Mouse (Mus musculus) embryo, embryonic 10.5 days (tissue): ENCODE data around the gene Abcb7.
A peak's percentile ranks its signal among the peaks of the same experiment; 100 is the strongest.
"Not testable (repeated sequence)": the region's sequence is repeated elsewhere in the genome, so short reads cannot be mapped to it uniquely, and the experiment has no call there.

Experiments used
- DNase-seq: peaks from one replicate; pipeline ENCODE4 v3.0.0-alpha.2; 2015; ENCODE audit warnings: low spot score

Abcb7 gene

DNA sequence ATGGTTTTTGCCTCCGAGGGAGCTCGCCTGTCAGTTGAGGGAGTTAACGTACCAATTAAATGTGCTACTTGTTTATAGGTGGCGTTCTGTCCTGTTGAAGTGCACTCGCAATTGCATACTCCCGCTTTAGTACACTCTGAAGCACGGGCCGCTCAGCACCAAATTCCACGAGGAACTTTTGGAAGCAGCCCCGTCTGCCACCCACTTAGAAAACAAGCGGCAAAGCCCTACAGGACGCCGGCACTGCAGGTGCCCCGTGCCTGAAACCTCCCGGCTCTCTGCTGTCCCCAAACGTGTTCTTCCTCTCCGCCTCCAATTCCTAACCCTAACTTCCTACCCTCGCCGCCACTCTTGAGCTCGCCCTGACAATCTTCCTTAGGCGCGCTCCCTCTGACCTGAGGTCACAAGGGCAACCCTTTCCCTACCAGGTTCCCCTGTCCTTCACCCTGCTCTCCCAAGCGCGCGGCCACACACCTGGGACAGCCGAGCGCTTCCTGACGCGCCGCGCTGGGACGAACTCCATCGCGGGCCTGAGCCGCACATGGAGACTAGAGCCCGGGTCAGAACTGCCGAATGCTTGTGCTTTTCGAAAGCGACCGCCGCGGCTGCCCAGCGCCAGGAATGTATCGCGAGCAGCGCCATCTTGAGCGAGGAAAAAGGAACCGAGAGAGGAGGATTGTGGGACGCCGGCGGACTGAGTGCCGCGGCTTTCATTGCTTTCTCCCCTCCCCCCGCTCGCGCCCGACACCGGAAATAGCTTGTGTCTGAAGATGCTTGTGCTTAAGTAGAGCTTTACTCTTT is at the start of gene Abcb7:
Abcb7 (minus strand) TSS at position 674 of the 801 bp plus-strand sequence.
- peak; percentile 88 for DNase-seq

GRCm38 (mm10) chrX:104461755-104462154 is 48.1 kb upstream of the Abcb7 start:
- DNase-seq = no peak

DNA sequence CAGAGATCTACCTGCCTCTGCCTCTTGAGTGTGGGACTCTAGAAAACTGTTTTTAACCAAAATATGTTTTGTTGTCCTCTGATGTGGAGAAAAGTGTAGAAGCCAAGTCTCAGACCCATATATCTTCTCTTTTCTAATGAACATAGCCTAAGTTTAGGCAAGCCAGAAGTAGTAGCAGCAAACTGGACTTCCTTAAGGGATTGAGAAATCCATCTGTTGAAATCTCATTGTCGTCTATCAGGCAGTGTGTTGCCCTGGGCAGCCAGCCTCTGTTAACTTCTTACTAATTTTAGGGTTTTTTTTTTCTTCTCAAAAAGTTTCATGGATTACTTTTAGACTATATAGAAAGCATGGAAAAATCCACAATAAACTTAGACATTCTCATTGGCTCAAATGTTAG is 38.8 kb upstream of the Abcb7 start:
- no peak for DNase-seq

GRCm38 (mm10) chrX:104433456-104433855 is 19.8 kb upstream of the Abcb7 start:
- DNase-seq = no peak

DNA sequence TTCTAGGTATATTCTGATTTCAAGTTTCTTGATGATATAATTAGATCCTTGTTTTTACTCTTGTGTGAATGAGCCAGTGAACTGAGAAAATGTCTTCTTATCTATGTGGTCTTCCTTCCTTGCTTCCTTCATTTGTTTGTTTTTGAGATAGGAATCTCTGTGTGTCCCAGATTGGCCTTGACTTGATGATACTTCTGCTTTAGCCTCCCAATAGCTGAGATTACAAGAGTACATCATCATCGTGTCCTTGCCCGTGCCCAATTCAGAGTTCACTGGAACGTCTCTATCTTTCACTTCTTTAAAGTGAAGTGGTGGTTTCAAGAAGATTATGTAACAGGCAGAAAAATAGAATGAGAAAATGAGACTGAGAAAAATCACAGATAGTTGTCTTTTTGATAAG is 14.5 kb upstream of the Abcb7 start:
- DNase-seq = no peak

- DNase-seq = no peak
These were observed 339 bp upstream of the Abcb7 start for GRCm38 (mm10) chrX:104413995-104414394.

- DNase-seq = no peak
These were observed 5.5 kb downstream of the Abcb7 start for GRCm38 (mm10) chrX:104408137-104408536.

GRCm38 (mm10) chrX:104402463-104402862 is 11.2 kb downstream of the Abcb7 start:
- DNase-seq = no peak

- no peak for DNase-seq
These were observed 12.5 kb downstream of the Abcb7 start for GRCm38 (mm10) chrX:104401134-104401533.

DNA sequence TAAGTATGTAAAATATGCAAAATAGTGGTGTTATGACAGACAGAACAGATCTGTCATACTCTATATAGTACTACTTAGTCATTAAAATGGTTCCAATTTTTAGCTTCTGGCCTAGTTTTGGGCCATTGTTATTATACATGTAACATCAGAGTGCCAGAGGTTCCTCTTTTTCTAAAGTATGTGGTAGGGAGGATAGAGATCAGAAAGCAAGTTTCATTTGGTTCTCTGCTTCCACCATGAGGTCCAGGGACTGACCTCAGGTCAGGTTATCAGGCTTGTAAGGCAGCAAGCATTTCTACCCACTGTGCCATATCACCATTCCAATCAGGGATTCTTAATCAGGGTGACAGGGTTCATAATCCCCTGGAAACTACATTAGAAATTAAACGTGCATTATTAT is 16.1 kb downstream of the Abcb7 start:
- no peak for DNase-seq

DNA sequence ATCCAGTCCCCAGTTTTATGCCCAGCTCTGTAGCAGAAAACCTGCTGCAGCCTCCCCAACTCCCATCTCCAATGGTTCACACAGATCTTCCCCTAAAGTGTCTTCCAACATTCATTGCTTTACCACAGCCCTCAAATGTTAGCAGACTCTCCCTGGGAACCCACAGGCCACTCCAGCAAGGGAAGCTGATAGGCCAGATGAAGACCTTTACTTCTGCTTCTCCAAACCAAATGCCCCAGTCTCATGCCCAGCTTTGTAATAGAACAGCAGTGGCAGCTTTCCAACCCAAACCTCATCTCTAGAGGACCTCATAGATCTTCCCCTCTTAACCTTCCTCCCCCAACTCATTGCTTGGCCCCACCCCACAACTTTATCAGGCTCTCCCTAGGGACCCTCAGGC is 54.0 kb downstream of the Abcb7 start:
- DNase-seq = no peak

DNA sequence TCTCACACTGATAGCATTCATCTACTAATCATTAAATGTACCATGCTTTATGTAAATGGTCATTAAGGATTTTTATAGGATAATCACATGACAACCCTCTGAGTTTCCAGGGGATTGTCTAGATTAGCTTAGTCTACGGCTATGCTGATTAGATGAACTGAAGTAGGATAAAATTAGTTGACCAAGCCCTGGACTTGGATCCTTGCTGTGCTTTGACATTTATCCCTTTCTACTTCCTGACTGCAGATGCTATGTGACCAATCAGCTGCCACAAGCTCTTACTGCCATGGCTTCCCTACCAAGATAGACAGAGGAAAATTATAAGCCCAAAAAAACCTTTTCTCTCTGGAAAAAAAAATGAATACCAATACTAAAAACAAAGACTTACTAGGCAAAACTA is 57.8 kb downstream of the Abcb7 start:
- DNase-seq = no peak

DNA sequence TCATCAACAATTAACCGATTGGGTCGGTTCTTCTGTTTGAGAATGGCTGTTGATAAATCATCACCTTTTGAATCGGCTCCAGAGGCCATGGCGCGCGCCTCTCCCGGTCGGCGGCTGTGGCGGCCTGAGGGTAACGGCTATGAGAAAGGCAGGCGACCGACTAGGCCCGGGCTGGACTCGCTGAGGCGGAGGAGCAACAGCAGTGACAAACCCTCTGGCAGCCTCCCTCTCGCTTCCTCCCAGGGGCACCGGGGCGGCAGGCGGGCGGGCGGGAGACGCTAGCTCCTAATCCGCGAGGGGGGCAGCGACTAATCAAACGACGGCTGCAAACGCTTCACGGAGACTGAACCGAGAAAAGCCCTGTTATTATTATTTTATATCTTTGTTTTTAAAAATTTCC is 65.5 kb downstream of the Abcb7 start:
- DNase-seq = not testable (repeated sequence)

DNA sequence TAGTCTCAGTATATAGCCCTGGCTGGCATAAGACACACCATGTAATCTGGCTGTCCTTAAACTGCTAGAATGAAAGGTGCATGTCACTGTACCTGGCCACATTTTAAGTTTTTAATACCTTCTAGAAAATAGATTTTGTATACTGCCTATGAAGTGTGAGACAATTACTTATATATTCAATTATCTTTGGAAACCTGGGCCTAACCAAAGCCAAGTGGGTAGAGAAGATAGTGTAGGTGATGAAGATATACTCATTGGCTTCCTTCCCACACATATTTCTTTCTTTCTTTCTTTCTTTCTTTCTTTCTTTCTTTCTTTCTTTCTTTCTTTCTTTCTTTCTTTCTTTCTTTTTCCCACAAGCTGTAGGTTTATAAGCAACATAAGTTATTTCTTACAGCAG is 121.9 kb downstream of the Abcb7 start:
- no peak for DNase-seq

- no peak for DNase-seq
These were observed 133.8 kb downstream of the Abcb7 start for GRCm38 (mm10) chrX:104279828-104280227.

DNA sequence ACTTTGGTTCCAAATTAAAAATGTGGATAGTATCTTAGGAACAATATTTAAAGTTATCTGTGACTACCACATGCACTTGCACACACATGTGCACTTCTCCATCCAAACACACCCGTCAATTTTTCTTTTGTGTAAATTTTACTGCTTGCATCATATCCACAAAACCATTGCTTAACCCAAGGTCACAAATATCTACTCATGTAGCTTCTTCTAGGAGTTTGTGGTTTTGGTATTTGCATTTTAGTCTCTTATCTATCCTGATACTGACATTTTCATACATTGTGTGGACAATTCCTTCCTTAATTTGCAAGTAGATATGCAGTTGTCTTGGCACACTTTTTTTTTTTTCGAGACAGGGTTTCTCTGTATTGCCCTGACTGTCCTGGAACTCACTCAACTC is 149.3 kb downstream of the Abcb7 start:
- no peak for DNase-seq

- no peak for DNase-seq
These were observed 151.2 kb downstream of the Abcb7 start for GRCm38 (mm10) chrX:104262468-104262867.

DNA sequence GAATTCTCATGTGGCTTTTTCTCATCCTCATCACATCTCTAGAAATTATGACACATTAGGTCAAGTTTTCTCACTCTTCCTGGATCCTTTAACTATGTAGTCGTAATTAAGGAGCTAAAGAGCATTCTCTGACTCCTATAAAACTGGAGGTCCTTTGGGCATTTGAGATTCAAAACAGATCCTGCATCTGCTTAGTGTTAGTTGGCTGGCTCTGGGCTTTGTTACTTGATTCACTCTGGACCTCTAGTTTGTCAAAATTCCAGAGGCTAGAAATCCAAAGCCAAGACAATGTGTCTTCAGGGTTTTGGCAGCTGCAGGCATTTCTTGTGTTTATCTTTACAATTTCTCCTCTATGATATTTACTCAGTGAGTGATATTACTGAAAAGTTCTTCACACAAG is 157.1 kb downstream of the Abcb7 start:
- no peak for DNase-seq
